Mouse (Mus musculus) intestine, embryonic 15.5 days (tissue): Measurements from ENCODE around the gene Nkain2. TPM values are rescaled to one million over a fixed set of nuclear protein-coding genes. Genes with fewer than 3 reads are reported as not detected.
"Not testable (repeated sequence)": the region's sequence is repeated elsewhere in the genome, so short reads cannot be mapped to it uniquely, and the experiment has no call there.

Experiments used
- ATAC-seq: fragments of 200-750 bp; cut with Nextera tagmentation; 2 replicates; pipeline ENCODE4 v1.8.0; 2017; ENCODE audit warnings: moderate TSS enrichment, moderate library complexity
- H3K27ac ChIP-seq: fragments of 300-500 bp; sonication (generic); 2 replicates; pipeline ENCODE4 v1.5.1; 2015; ENCODE audit warnings: mild to moderate bottlenecking, inconsistent platforms
- H3K27me3 ChIP-seq: fragments of 300-500 bp; sonication (generic); replicated peaks from 2 replicates; pipeline ENCODE4 v1.6.1; 2015; ENCODE audit warnings: inconsistent platforms
- H3K36me3 ChIP-seq: fragments of 300-500 bp; sonication (generic); 2 replicates; pipeline ENCODE4 v1.6.1; 2015; ENCODE audit warnings: inconsistent platforms
- H3K4me1 ChIP-seq: fragments of 300-500 bp; sonication (generic); replicated peaks from 2 replicates; pipeline ENCODE4 v1.6.1; 2015; ENCODE audit warnings: inconsistent platforms
- H3K4me2 ChIP-seq: fragments of 300-500 bp; sonication (generic); replicated peaks from 2 replicates; pipeline ENCODE4 v1.6.1; 2015; ENCODE audit warnings: mild to moderate bottlenecking, inconsistent platforms
- H3K4me3 ChIP-seq: fragments of 300-500 bp; sonication (generic); replicated peaks from 2 replicates; pipeline ENCODE4 v1.5.1; 2015; ENCODE audit warnings: inconsistent platforms
- H3K9ac ChIP-seq: fragments of 300-500 bp; sonication (generic); 2 replicates; pipeline ENCODE4 v1.6.1; 2015; ENCODE audit warnings: inconsistent platforms
- H3K9me3 ChIP-seq: fragments of 300-500 bp; sonication (generic); 2 replicates; pipeline ENCODE4 v1.6.1; 2016; ENCODE audit warnings: inconsistent platforms
- WGBS: fragments of 180-500 bp; shearing (Covaris S2); methylation state at CpG from one replicate; pipeline ENCODE4 v1.1.7; 2015; 5-methylcytosine and 5-hydroxymethylcytosine counted together
- polyA plus RNA-seq: library from polyadenylated mRNA; unstranded; fragments of >200 nt; fragmentation: Nextera tagmentation; extraction: Ambion mirVana; gene quantifications from 2 replicates; pipeline ENCODE4 v1.2.1, GENCODE M21; 2015

The Nkain2 gene
- polyA plus RNA-seq, 1 experiment from 2014 or later = 1.1 TPM

DNA sequence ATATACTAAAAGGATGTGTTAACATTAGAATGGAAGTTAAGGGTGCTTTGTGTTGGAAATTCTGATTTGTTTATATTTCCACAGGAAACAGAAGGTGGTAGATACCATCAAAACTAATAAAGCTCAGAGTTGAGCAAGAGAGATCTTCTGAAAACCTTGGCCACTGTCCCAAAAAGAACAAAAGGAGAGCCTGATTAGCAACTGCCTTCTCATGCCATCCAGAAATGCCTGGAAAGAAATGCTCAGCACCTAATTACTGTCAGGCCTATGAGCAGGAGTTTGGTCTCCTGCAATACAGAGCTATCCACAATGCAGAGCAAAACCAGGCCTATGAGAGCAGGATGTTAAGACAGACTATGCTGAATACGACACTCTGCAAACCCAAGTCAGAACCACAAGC is 897.1 kb downstream of the Nkain2 start:
- ATAC-seq = no peak

DNA sequence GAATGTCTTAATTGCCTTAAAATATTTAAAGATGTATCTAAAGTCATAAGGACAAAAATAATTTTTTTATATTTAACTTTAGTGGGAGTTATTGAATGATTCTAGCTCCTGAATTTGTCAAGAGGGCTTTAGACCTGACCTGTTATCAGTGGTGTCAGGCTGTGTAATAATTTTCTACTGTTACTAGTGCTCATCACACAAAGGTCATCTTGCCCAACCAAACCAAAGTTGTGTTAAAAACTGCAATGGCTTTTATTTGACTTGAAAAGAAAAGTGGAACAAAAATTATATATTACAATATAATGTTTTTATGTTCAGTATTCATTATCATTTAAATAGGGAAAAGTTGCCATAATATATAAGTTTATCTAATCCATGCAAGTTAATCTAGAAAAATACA is 911.9 kb downstream of the Nkain2 start:
- Histone ChIP-seq H3K36me3 (no peaks in the 10 kb centered on the region), H3K4me3 (no peak overlapping the region), H3K9ac (no peak overlapping the region), H3K4me2 (no peak overlapping the region), H3K27me3 (no peaks in the 10 kb centered on the region), H3K4me1 (no peaks in the 10 kb centered on the region), H3K27ac (no peak overlapping the region), H3K9me3 (no peaks in the 10 kb centered on the region)
- ATAC-seq = no peak

More for the DNA sequence above, 897.1 kb downstream of the Nkain2 start:
- no peaks in the 10 kb centered on the region for H3K27me3 ChIP-seq
- no peak overlapping the region for H3K9ac ChIP-seq
- no peaks in the 10 kb centered on the region for H3K36me3 ChIP-seq
- H3K4me2 ChIP-seq = no peak overlapping the region
- no peak overlapping the region for H3K4me3 ChIP-seq
- no peaks in the 10 kb centered on the region for H3K9me3 ChIP-seq
- H3K4me1 ChIP-seq = no peaks in the 10 kb centered on the region
- 60% methylated on average over 1 of the region's 1 CpGs for WGBS
- H3K27ac ChIP-seq = no peak overlapping the region

DNA sequence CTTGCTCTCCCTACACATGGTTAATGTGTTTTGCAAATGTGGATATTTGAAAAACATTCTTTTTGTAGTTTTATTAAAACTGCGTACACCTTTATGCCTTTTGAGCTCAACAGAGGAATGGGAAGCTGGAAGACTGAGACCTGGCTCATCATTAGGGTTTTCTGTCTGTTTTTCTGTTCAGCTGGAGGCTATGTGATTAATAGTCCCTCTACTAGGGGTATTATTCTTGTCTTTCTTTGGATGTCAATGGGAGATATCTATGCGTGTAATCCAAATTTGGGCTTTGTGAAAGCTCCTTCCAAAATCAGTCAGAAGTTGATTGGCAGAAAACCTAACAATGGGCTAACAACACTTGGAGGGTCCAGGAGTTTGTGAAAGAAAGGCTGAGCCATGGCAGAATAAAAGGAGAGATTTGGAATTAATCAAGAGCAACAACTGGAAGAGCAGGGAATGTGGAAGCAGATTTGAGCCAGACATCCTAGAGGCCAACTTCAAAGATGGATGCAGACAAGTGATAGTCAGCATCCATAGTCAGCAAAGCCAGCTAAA is 943.0 kb downstream of the Nkain2 start:
- ATAC-seq = no peak

DNA sequence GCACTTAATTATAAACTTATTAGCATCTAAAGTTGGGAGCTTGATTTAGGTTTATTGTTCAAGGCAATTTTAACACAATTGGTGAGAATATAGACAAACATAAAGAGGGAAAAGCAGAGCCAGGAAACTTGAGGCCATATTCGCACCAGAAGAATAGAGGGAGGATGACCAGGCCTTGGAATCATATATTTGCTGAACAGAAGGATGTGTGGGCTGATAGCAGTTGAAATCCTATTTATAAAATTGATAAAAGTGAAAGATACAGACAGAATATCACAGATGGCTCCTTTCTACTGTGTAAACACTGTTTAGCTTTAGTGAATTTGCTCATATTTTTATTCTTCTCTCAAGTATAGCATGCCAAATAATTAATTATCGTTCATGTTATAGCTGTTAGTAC is 958.3 kb downstream of the Nkain2 start:
- no peak overlapping the region for H3K27ac ChIP-seq
- H3K4me1 ChIP-seq = no peaks in the 10 kb centered on the region
- 86% methylated on average over 2 of the region's 2 CpGs for WGBS
- no peak overlapping the region for H3K4me3 ChIP-seq
- H3K9ac ChIP-seq = no peak overlapping the region
- no peaks in the 10 kb centered on the region for H3K9me3 ChIP-seq
- ATAC-seq = no peak
- no peaks in the 10 kb centered on the region for H3K27me3 ChIP-seq
- no peaks in the 10 kb centered on the region for H3K36me3 ChIP-seq
- no peak overlapping the region for H3K4me2 ChIP-seq

More for the DNA sequence above, 943.0 kb downstream of the Nkain2 start:
- Histone ChIP-seq H3K4me2 (no peak overlapping the region), H3K9ac (no peak overlapping the region), H3K4me1 (no peaks in the 10 kb centered on the region), H3K27me3 (no peaks in the 10 kb centered on the region), H3K27ac (no peak overlapping the region), H3K36me3 (no peaks in the 10 kb centered on the region), H3K9me3 (no peaks in the 10 kb centered on the region), H3K4me3 (no peak overlapping the region)
- WGBS = 92% methylated on average over 2 of the region's 2 CpGs

DNA sequence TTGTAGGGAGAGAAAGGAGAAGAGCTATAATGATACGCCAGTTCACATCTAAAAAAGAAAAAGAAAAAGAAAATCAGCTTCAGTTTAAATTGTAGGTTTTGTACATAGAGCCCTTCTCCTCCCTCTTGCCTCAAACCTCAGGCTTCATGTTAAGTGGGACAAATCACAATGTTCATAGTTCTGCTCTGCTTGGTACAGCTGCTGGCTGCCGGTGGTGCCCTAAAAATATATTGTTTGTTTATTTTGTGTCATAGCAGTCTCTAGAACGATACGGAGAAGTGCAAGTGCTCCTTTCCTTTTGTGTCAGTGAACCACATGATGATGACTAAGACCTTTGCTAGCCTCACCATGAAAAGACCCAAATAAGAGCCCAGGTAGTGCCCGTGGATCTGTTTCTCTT is 962.6 kb downstream of the Nkain2 start:
- no peak overlapping the region for H3K27ac ChIP-seq
- ATAC-seq = no peak
- 38% methylated on average over 5 of the region's 5 CpGs for WGBS

DNA sequence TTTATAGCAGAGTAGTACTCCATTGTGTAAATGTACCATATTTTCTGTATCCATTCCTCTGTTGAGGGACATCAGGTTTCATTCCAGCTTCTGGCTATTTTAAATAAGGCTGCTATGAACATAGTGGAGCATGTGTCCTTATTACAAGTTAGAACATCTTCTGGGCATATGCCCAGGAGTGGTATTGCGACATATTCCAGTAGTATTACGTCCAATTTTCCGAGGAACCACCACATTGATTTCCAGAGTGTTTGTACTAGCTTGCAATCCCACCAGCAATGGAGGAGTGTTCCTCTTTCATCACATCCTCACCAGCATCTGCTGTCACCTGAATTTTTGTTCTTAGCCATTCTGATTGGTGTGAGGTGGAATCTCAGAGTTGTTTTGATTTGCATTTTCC is 969.4 kb downstream of the Nkain2 start:
- ATAC-seq, H3K4me3 ChIP-seq: not testable (repeated sequence)
- WGBS = 89% methylated on average over 3 of the region's 3 CpGs

More for the DNA sequence above, 962.6 kb downstream of the Nkain2 start:
- Histone ChIP-seq H3K9me3 (no peaks in the 10 kb centered on the region), H3K4me3 (no peak overlapping the region), H3K27me3 (no peaks in the 10 kb centered on the region), H3K4me2 (no peak overlapping the region), H3K9ac (no peak overlapping the region), H3K4me1 (no peaks in the 10 kb centered on the region), H3K36me3 (no peaks in the 10 kb centered on the region)

DNA sequence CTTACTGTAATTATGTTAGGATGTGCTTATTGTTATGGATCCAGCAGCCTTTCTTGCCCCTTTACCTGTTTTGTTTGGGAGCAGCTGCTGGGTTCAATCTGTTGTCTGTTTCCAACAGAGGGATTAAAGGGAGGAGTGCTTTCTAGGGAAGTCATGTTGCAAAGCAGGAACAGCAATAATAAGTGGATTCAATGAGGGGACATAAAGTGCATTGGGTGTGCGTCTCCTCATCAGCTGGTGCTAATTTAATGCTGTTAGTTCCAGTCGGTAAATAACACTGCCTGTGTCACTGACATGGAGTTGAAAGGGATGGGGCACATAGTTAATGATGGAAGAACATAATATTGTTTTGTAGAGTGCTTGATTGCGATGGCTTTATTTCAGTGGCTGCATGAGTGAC is 982.8 kb downstream of the Nkain2 start:
- no peaks in the 10 kb centered on the region for H3K36me3 ChIP-seq
- ATAC-seq = no peak
- no peak overlapping the region for H3K9ac ChIP-seq
- H3K4me3 ChIP-seq = no peak overlapping the region
- no peaks in the 10 kb centered on the region for H3K4me1 ChIP-seq
- 77% methylated on average over 3 of the region's 3 CpGs for WGBS
- H3K27ac ChIP-seq = no peak overlapping the region
- H3K9me3 ChIP-seq = no peaks in the 10 kb centered on the region
- H3K4me2 ChIP-seq = no peak overlapping the region
- no peaks in the 10 kb centered on the region for H3K27me3 ChIP-seq

More for the DNA sequence above, 969.4 kb downstream of the Nkain2 start:
- H3K36me3 ChIP-seq, H3K27ac ChIP-seq, H3K4me2 ChIP-seq, H3K4me1 ChIP-seq, H3K9ac ChIP-seq, H3K27me3 ChIP-seq, H3K9me3 ChIP-seq: not testable (repeated sequence)

DNA sequence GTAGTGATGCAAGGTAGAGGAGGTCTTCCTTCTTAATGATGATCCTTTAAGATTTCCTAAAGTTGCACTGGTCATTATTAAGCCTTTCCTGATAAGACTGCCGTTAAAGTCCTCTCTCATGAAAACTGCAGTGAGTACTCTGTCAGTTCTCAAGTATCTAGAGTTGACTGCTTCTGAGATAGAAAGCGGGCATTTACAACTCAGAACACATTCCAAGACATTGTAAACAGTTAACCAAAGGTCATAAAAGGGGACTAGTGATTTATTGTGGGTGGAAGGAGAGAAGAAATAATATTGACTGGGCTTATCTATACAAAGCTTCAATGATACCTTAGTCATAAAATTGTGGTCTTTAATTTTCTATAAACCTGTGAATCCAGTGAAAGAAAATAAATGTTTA is 990.8 kb downstream of the Nkain2 start:
- Histone ChIP-seq H3K27me3 (no peaks in the 10 kb centered on the region), H3K36me3 (no peaks in the 10 kb centered on the region), H3K9ac (no peak overlapping the region), H3K4me1 (no peaks in the 10 kb centered on the region), H3K27ac (no peak overlapping the region), H3K4me2 (no peak overlapping the region), H3K9me3 (no peaks in the 10 kb centered on the region), H3K4me3 (no peak overlapping the region)
- 11% methylated on average over 2 of the region's 2 CpGs for WGBS
- peak; percentile 84 for ATAC-seq

DNA sequence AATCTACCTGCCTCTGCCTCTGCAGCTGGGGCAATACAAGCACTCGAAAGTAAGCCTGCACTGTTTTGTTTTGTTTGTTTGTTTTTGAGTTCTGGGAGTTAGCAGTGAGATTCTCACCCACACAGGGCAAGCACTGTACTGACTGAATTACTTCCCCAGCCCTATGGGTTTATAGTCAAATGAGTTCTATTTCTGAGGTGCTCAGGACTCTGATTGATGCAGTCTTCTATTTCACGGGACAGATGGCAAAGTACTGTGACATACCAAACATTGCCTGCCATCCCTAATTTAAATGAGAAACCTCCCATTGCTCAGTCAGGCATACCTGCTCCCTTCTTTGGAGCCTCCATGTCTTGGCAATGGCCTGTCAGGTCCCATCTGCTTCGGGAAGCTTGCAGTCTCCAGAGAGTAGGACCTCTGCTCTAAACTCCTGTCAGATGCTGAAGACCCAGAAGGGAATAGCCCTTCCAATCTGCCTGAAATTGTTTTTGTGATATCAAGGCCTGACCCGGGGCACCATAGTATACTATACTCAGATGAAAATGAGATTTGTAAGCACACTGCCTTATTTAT is 1016.9 kb downstream of the Nkain2 start:
- WGBS = 60% methylated on average over 4 of the region's 4 CpGs

DNA sequence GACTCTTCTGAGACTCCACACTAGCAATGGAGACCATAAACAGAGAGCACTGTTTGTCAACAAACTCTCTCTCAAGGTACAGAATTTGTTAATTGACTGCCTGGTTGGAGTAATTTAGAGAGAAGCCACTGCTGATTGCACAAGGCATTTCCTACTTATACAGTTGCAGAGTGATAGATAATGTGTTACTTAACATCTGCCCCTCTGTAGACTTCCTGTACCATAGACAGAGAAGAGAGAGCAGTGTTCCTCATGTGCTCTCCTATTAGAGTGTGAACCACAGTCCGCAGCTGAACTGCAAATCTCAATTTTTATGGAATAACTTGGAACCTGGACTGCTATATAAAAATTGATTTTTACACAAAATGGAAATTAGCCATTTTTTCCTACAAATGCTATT is 1022.0 kb downstream of the Nkain2 start:
- Histone ChIP-seq H3K4me2 (no peak overlapping the region), H3K36me3 (no peaks in the 10 kb centered on the region), H3K9me3 (no peaks in the 10 kb centered on the region), H3K27me3 (no peaks in the 10 kb centered on the region), H3K27ac (no peak overlapping the region), H3K4me1 (no peaks in the 10 kb centered on the region), H3K9ac (no peak overlapping the region), H3K4me3 (no peak overlapping the region)
- ATAC-seq = no peak
- 87% methylated on average over 1 of the region's 1 CpGs for WGBS

More for the DNA sequence above, 1016.9 kb downstream of the Nkain2 start:
- Histone ChIP-seq H3K4me3 (no peak overlapping the region), H3K27me3 (no peaks in the 10 kb centered on the region), H3K9me3 (no peaks in the 10 kb centered on the region), H3K36me3 (no peaks in the 10 kb centered on the region), H3K9ac (no peak overlapping the region), H3K4me1 (no peaks in the 10 kb centered on the region), H3K4me2 (no peak overlapping the region), H3K27ac (no peak overlapping the region)
- no peak for ATAC-seq

DNA sequence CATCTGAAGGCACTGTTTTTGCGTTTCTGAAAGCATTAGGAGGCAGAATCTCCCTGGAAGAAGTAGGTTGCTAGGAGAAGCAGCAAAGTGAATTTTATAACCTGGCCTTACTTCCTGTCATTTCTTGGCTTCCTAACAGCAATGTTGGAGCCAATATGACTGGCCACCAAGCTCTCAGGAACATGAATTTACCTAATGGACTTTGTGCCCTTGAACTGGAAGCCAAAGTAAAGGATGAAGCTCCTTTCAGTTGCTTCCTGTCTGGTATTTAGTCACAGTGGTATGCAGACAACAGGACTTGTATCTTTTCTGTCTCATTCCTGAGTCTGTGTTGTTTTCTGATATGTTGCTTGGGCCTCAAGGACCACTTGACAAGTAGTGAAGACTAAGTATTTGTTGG is 1063.2 kb downstream of the Nkain2 start:
- Histone ChIP-seq H3K9me3 (no peaks in the 10 kb centered on the region), H3K4me3 (no peak overlapping the region), H3K4me2 (no peak overlapping the region), H3K9ac (no peak overlapping the region), H3K27me3 (no peaks in the 10 kb centered on the region), H3K27ac (no peak overlapping the region), H3K36me3 (no peaks in the 10 kb centered on the region), H3K4me1 (no peaks in the 10 kb centered on the region)
- no peak for ATAC-seq
- 75% methylated on average over 1 of the region's 1 CpGs for WGBS

DNA sequence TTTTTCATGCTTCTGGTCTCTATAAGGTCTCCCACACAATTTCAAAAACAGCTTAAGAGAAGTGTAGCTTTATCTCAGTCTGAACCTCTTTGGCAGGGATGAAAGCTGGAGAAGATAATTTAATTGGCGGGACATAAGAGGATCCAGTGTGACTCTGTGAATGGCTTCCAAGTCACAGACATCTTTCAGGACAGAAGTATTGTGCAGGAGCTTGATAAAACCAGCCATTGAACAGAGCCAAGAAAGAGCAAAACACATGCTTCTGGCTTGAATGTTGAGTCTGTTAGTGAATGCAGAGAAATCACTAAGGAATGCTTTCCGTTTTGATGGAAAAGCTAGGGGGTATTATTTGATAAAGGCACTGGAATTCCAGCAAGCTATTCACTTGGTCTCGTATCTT is 1077.7 kb downstream of the Nkain2 start:
- ATAC-seq = no peak
- Histone ChIP-seq H3K27ac (no peak overlapping the region), H3K36me3 (no peaks in the 10 kb centered on the region), H3K4me2 (no peak overlapping the region), H3K9ac (no peak overlapping the region), H3K27me3 (no peaks in the 10 kb centered on the region), H3K4me1 (no peaks in the 10 kb centered on the region), H3K9me3 (no peaks in the 10 kb centered on the region), H3K4me3 (no peak overlapping the region)
- WGBS = 69% methylated on average over 3 of the region's 3 CpGs

DNA sequence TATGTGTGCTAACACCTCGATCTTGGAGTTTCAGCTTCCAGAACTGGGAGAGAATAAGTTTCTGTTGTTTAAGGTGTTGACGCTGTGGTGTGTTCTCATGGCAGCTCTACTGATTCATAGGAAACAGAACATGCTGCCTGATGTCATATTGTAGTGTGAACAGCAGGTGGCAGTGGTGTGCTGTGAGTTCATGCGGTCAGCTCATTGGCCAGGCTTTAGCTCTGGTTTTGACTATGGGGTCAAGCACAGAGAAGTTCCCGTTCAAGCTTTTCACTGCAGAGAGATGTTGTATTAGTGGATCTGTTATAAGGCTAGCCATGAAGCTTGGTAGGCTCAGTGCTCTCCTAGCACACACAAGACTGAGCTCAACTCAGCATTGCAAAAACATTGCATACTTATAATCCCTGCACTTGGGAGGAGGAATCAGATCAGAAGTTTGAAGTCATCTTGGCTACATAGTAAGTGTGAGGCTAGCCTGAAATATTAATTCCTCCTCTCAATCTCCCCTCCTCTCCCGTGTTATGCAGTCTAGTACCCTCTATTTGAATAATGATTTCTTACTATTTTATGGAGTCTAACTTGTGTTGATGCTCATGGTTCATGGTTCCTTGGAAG is 1147.7 kb downstream of the Nkain2 start:
- H3K9ac ChIP-seq = no peak overlapping the region
- ATAC-seq = peak; percentile 71
- no peaks in the 10 kb centered on the region for H3K4me1 ChIP-seq
- no peak overlapping the region for H3K4me3 ChIP-seq
- no peaks in the 10 kb centered on the region for H3K27me3 ChIP-seq
- 18% methylated on average over 5 of the region's 5 CpGs for WGBS
- no peaks in the 10 kb centered on the region for H3K36me3 ChIP-seq
- no peaks in the 10 kb centered on the region for H3K9me3 ChIP-seq
- no peak overlapping the region for H3K27ac ChIP-seq
- H3K4me2 ChIP-seq = no peak overlapping the region
